Mouse (Mus musculus) stomach, embryonic 15.5 days (tissue): ENCODE results near the gene Tmod2. TPM values are rescaled to one million over a fixed set of nuclear protein-coding genes. Genes with fewer than 3 reads are reported as not detected.

Experiments used
- ATAC-seq: fragments of 200-750 bp; cut with Nextera tagmentation; 2 replicates; pipeline ENCODE4 v1.8.0; 2017; ENCODE audit warnings: low read depth, moderate number of reproducible peaks, moderate TSS enrichment; ENCODE audit not compliant: insufficient read depth, low FRiP score
- H3K27ac ChIP-seq: fragments of 300-500 bp; sonication (generic); 2 replicates; pipeline ENCODE4 v1.5.1; 2015; ENCODE audit warnings: mild to moderate bottlenecking, inconsistent platforms
- H3K27me3 ChIP-seq: fragments of 300-500 bp; sonication (generic); replicated peaks from 2 replicates; pipeline ENCODE4 v1.6.1; 2015; ENCODE audit warnings: inconsistent platforms
- H3K36me3 ChIP-seq: fragments of 300-500 bp; sonication (generic); 2 replicates; pipeline ENCODE4 v1.6.1; 2015; ENCODE audit warnings: inconsistent platforms
- H3K4me1 ChIP-seq: fragments of 300-500 bp; sonication (generic); 2 replicates; pipeline ENCODE4 v1.6.1; 2015; ENCODE audit warnings: inconsistent platforms
- H3K4me2 ChIP-seq: fragments of 300-500 bp; sonication (generic); 2 replicates; pipeline ENCODE4 v1.6.1; 2015; ENCODE audit warnings: mild to moderate bottlenecking, inconsistent platforms
- H3K4me3 ChIP-seq: fragments of 300-500 bp; sonication (generic); replicated peaks from 2 replicates; pipeline ENCODE4 v1.5.1; 2015; ENCODE audit warnings: inconsistent platforms
- H3K9ac ChIP-seq: fragments of 300-500 bp; sonication (generic); 2 replicates; pipeline ENCODE4 v1.6.1; 2015; ENCODE audit warnings: inconsistent platforms
- H3K9me3 ChIP-seq: fragments of 300-500 bp; sonication (generic); 2 replicates; pipeline ENCODE4 v1.6.1; 2016; ENCODE audit warnings: inconsistent platforms
- WGBS: fragments of 180-500 bp; shearing (Covaris S2); methylation state at CpG from one replicate; pipeline ENCODE4 v1.1.7; 2015; 5-methylcytosine and 5-hydroxymethylcytosine counted together
- polyA plus RNA-seq: library from polyadenylated mRNA; unstranded; fragments of >200 nt; fragmentation: Nextera tagmentation; extraction: Ambion mirVana; gene quantifications from 2 replicates; pipeline ENCODE4 v1.2.1, GENCODE M21; 2015

Tmod2 gene
- polyA plus RNA-seq, 1 experiment from 2014 or later, result 18.1 TPM

DNA sequence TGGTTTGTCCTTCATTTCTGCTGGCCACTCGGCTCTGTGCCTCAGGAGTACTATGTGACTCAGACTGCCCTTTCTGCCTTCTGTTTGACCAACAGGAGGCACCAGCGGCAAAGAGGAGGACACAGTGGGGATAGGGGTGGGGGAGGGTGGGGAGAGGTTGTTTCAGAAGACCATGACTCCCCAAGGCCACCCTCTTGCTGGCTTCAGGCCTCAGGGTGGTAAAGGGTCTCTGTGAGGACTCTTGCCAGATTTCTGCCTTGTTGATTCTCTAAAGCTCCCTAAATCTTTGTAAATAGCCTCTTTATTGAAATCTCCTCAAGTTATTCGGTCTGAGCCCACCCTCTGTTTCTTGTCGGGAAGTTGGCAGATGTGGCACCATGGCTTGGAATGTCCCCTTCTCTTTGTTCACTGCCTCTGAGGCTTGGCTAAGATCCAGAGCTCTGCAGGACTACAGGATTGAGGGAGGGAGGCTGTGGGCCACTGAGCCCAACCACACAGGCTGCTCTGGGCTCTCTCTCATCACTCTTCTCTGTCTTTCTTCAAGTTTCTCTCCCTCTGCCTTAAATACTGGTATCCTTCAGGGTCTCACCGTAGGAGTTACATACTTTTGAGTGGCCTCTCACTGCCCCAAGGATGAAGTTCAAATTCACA is 11.8 kb downstream of the Tmod2 start:
- peak; percentile 54; the same call in 1 of the 2 replicates for ATAC-seq
- WGBS, result 38% methylated on average over 5 of the region's 5 CpGs
- no peak overlapping the region for H3K9ac ChIP-seq
- H3K4me1 ChIP-seq, result 0 out of 2 replicates have a peak, but pooled peaks cover 5% of the 10 kb centered on the region
- H3K27me3 ChIP-seq, result no peaks in the 10 kb centered on the region
- H3K36me3 ChIP-seq, result no peaks in the 10 kb centered on the region
- H3K4me3 ChIP-seq, result no peak overlapping the region
- H3K27ac ChIP-seq, result no peak overlapping the region
- H3K4me2 ChIP-seq, result no peak overlapping the region
- no peaks in the 10 kb centered on the region for H3K9me3 ChIP-seq

- Histone ChIP-seq H3K36me3 (no peaks in the 10 kb centered on the region), H3K9ac (no peak overlapping the region), H3K4me1 (0 out of 2 replicates have a peak, but pooled peaks cover 5% of the 10 kb centered on the region), H3K27ac (no peak overlapping the region), H3K4me3 (no peak overlapping the region), H3K27me3 (no peaks in the 10 kb centered on the region), H3K9me3 (no peaks in the 10 kb centered on the region), H3K4me2 (no peak overlapping the region)
- WGBS, result 89% methylated on average over 4 of the region's 4 CpGs
- no peak for ATAC-seq
Observed at GRCm38 (mm10) chr9:75597596-75597995, 13.5 kb downstream of the Tmod2 start.

GRCm38 (mm10) chr9:75597036-75597435 is 14.1 kb downstream of the Tmod2 start:
- H3K9ac ChIP-seq, result no peak overlapping the region
- 89% methylated on average over 13 of the region's 13 CpGs for WGBS
- no peak for ATAC-seq
- no peaks in the 10 kb centered on the region for H3K36me3 ChIP-seq
- 0 out of 2 replicates have a peak, but pooled peaks cover 5% of the 10 kb centered on the region for H3K4me1 ChIP-seq
- H3K27ac ChIP-seq, result no peak overlapping the region
- no peak overlapping the region for H3K4me3 ChIP-seq
- H3K4me2 ChIP-seq, result no peak overlapping the region
- H3K27me3 ChIP-seq, result no peaks in the 10 kb centered on the region
- H3K9me3 ChIP-seq, result no peaks in the 10 kb centered on the region

GRCm38 (mm10) chr9:75593481-75593880 is 17.6 kb downstream of the Tmod2 start:
- Histone ChIP-seq H3K27ac (no peak overlapping the region), H3K36me3 (no peaks in the 10 kb centered on the region), H3K4me3 (no peak overlapping the region), H3K4me2 (no peak overlapping the region), H3K27me3 (no peaks in the 10 kb centered on the region), H3K9ac (no peak overlapping the region), H3K9me3 (no peaks in the 10 kb centered on the region), H3K4me1 (no peaks in the 10 kb centered on the region)
- WGBS, result 82% methylated on average over 5 of the region's 5 CpGs
- ATAC-seq, result no peak

- Histone ChIP-seq H3K36me3 (no peaks in the 10 kb centered on the region), H3K27ac (no peak overlapping the region), H3K9me3 (no peaks in the 10 kb centered on the region), H3K27me3 (no peaks in the 10 kb centered on the region), H3K4me2 (no peak overlapping the region), H3K4me1 (no peaks in the 10 kb centered on the region), H3K4me3 (no peak overlapping the region), H3K9ac (no peak overlapping the region)
- WGBS, result 80% methylated on average over 15 of the region's 15 CpGs
- ATAC-seq, result no peak
Observed at GRCm38 (mm10) chr9:75589850-75590790, 21.0 kb downstream of the Tmod2 start.

DNA sequence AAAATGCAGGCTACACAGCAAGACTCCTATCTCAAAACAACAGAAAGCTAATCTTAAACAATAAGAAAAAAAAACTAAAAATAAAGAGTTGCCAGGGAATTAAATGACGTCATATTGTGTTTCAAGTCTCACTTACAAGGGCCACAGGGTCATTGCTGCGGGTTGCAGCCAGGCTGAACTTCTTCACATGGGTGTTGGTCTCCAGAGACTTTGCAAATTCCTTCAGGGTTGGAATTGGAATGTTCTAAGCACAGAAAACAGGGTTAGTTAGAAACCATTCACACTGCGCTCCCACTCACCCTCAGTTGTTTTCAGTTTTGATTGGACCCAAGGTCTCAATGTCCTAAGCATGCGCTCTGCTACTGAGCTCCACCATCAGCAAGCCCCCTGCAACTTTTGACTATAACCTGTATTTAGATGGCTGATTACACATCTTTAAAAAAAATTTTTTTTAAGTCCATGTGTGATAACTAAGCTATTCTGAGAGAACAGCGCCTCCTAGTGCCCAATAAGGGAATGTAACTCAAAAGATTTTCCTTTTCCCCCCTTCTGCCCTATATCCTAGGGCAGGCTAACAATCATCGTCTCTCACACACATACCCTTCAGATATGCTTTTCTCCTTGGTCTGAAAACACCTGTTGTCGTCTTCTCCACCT is 29.3 kb downstream of the Tmod2 start:
- Histone ChIP-seq H3K36me3 (no peaks in the 10 kb centered on the region), H3K4me2 (no peak overlapping the region), H3K27me3 (no peaks in the 10 kb centered on the region), H3K9me3 (no peaks in the 10 kb centered on the region), H3K4me1 (no peaks in the 10 kb centered on the region), H3K9ac (no peak overlapping the region), H3K4me3 (no peak overlapping the region), H3K27ac (no peak overlapping the region)
- no peak for ATAC-seq
- WGBS, result 49% methylated on average over 7 of the region's 7 CpGs

DNA sequence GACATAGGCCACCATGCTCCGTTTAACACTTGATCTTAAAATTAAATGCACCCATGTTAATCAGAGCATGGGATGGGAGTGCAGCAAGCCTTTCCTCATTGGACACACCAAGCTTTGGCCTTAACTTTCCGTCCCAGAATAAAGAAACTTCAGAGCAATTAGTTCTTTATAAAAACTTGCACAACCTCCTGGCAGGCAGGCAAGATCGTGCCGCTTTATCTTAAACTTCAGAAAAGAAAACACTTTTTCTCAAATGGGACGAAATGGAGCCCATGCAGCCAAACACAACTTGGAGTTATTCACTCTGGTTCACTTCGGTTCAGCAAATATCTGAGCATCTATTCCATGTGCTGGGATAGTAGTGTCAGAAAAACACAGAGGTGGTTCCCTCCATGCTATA is 31.8 kb downstream of the Tmod2 start:
- no peaks in the 10 kb centered on the region for H3K36me3 ChIP-seq
- no peak overlapping the region for H3K27ac ChIP-seq
- H3K9ac ChIP-seq, result no peak overlapping the region
- H3K27me3 ChIP-seq, result no peaks in the 10 kb centered on the region
- no peak for ATAC-seq
- H3K4me1 ChIP-seq, result no peaks in the 10 kb centered on the region
- no peak overlapping the region for H3K4me2 ChIP-seq
- no peaks in the 10 kb centered on the region for H3K9me3 ChIP-seq
- no peak overlapping the region for H3K4me3 ChIP-seq
- WGBS, result 90% methylated on average over 6 of the region's 6 CpGs

DNA sequence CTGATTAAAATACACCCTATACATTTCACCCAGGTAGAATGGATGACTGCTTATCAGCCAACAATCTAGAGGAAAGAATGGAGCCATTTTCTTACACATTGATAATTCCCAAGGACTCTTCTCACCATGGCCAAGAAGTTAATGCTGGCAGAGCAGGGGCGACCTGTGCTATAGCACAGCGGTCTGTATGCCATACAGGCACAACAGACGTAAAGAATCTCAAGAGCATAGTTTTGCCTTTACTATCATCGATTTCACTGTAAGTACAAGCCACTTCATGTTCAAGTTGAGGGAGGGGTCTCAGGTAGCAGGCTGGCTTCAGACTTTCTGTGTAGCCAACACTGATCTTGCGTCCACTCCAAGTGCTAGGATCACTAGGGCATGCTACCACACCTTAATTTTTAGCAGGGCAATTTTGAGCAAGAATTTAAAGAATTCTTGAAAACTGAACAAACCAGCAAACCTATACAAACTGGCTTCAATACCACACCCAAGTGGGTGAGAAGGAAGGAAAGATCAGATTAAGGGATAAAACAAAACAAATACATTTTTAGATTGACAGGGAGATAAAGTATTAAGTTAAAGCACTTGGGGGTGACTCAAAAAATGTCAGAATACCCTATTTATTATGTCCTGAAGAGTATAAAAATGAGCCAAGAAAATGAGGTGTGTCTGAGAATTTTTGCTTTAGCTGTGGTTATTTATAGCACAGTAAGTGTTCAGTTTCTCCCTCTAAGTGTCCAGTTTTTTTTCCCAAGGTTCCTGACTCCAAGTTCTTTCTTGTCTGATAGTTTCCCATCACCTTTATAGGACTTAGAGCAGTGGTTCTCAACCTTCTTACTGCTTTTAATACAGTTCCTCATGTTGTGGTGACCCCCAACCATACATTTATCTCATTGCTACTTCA is 39.8 kb downstream of the Tmod2 start:
- no peaks in the 10 kb centered on the region for H3K4me1 ChIP-seq
- WGBS, result 88% methylated on average over 5 of the region's 5 CpGs
- no peaks in the 10 kb centered on the region for H3K36me3 ChIP-seq
- H3K9me3 ChIP-seq, result no peaks in the 10 kb centered on the region
- H3K9ac ChIP-seq, result no peak overlapping the region
- no peaks in the 10 kb centered on the region for H3K27me3 ChIP-seq
- H3K4me3 ChIP-seq, result no peak overlapping the region
- H3K4me2 ChIP-seq, result no peak overlapping the region
- H3K27ac ChIP-seq, result no peak overlapping the region
- ATAC-seq, result no peak

GRCm38 (mm10) chr9:75568399-75568798 is 42.7 kb downstream of the Tmod2 start:
- H3K4me2 ChIP-seq, result no peak overlapping the region
- H3K27ac ChIP-seq, result no peak overlapping the region
- no peak overlapping the region for H3K4me3 ChIP-seq
- H3K9me3 ChIP-seq, result no peaks in the 10 kb centered on the region
- ATAC-seq, result no peak
- H3K4me1 ChIP-seq, result no peaks in the 10 kb centered on the region
- WGBS, result 89% methylated on average over 6 of the region's 6 CpGs
- no peaks in the 10 kb centered on the region for H3K27me3 ChIP-seq
- no peaks in the 10 kb centered on the region for H3K36me3 ChIP-seq
- no peak overlapping the region for H3K9ac ChIP-seq

DNA sequence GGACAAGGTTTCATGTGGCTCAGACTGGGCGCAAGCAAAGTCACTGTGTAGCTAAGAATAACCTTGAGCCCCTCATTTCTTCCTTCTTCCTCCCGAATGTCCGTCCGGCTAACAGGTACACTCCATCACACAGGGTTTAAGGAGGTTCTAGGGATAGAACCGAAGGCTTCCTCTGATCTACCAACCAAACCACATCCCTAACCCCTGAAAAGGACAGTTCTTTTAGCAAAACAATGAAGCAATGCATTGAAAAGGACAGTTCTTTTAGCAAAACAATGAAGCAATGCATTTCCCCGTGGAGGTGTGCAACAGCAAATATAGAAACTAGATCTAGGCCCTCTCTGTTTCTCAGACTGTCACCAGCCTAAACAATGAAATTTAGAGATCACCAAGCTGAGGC is 46.2 kb downstream of the Tmod2 start:
- 84% methylated on average over 6 of the region's 6 CpGs for WGBS
- H3K27me3 ChIP-seq, result no peaks in the 10 kb centered on the region
- no peak overlapping the region for H3K4me3 ChIP-seq
- no peak overlapping the region for H3K4me2 ChIP-seq
- no peak overlapping the region for H3K9ac ChIP-seq
- no peaks in the 10 kb centered on the region for H3K4me1 ChIP-seq
- no peak overlapping the region for H3K27ac ChIP-seq
- no peaks in the 10 kb centered on the region for H3K9me3 ChIP-seq
- no peak for ATAC-seq
- no peaks in the 10 kb centered on the region for H3K36me3 ChIP-seq

DNA sequence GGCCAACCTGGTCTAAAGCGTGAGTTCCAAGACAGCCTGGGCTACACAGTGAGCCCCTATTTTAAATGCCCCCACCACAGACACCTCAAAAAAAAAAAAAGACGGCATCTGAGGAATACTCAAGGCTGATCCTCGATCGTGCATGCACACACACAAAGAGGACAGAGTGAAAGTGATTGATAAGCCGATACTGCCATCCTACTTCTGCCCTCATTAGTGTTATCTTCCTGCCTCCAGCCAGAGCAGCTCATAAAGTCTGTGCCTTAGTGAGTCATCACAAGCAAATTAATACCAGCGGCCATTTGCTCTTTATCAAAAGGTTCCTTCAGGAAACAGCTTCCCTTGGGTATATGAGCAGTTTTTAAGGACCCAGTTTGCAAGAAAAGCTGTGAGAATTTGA is 47.5 kb downstream of the Tmod2 start:
- Histone ChIP-seq H3K4me2 (no peak overlapping the region), H3K9me3 (no peaks in the 10 kb centered on the region), H3K27me3 (no peaks in the 10 kb centered on the region), H3K4me1 (no peaks in the 10 kb centered on the region), H3K4me3 (no peak overlapping the region), H3K9ac (no peak overlapping the region), H3K36me3 (no peaks in the 10 kb centered on the region), H3K27ac (no peak overlapping the region)
- no peak for ATAC-seq
- WGBS, result 63% methylated on average over 6 of the region's 6 CpGs
